Mouse (Mus musculus) kidney, embryonic 15.5 days (tissue): ENCODE measurements at regions not wholly inside any gene's neighbourhood (a gene's known extent, or its start where the extent isn't known, plus 50 kb on each side); places are given as distances from the start of the nearest gene placed in this dataset.
"Not testable (repeated sequence)": the region's sequence is repeated elsewhere in the genome, so short reads cannot be mapped to it uniquely, and the experiment has no call there.

Experiments used
- ATAC-seq: fragments of 200-750 bp; cut with Nextera tagmentation; replicated peaks from 2 replicates; pipeline ENCODE4 v1.8.0; 2017; ENCODE audit warnings: moderate TSS enrichment; ENCODE audit not compliant: low FRiP score
- H3K27ac ChIP-seq: fragments of 300-500 bp; sonication (generic); 2 replicates; pipeline ENCODE4 v1.5.1; 2015; ENCODE audit warnings: mild to moderate bottlenecking, inconsistent platforms
- H3K27me3 ChIP-seq: fragments of 300-500 bp; sonication (generic); 2 replicates; pipeline ENCODE4 v1.6.1; 2015; ENCODE audit warnings: inconsistent platforms
- H3K36me3 ChIP-seq: fragments of 300-500 bp; sonication (generic); 2 replicates; pipeline ENCODE4 v1.6.1; 2015; ENCODE audit warnings: inconsistent platforms
- H3K4me1 ChIP-seq: fragments of 300-500 bp; sonication (generic); 2 replicates; pipeline ENCODE4 v1.6.1; 2015; ENCODE audit warnings: inconsistent platforms
- H3K4me2 ChIP-seq: fragments of 300-500 bp; sonication (generic); 2 replicates; pipeline ENCODE4 v1.6.1; 2015; ENCODE audit warnings: moderate library complexity, mild to moderate bottlenecking, inconsistent platforms
- H3K4me3 ChIP-seq: fragments of 300-500 bp; sonication (generic); replicated peaks from 2 replicates; pipeline ENCODE4 v1.5.1; 2015; ENCODE audit warnings: mild to moderate bottlenecking, inconsistent platforms
- H3K9ac ChIP-seq: fragments of 300-500 bp; sonication (generic); 2 replicates; pipeline ENCODE4 v1.6.1; 2015; ENCODE audit warnings: mild to moderate bottlenecking, inconsistent platforms
- H3K9me3 ChIP-seq: fragments of 300-500 bp; sonication (generic); replicated peaks from 2 replicates; pipeline ENCODE4 v1.6.1; 2016; ENCODE audit warnings: inconsistent platforms
- WGBS: fragments of 180-500 bp; shearing (Covaris S2); methylation state at CpG from one replicate; pipeline ENCODE4 v1.1.7; 2015; ENCODE audit warnings: mixed read lengths; 5-methylcytosine and 5-hydroxymethylcytosine counted together

- Histone ChIP-seq H3K27me3 (no peaks in the 10 kb centered on the region), H3K9me3 (no peaks in the 10 kb centered on the region), H3K27ac (no peak overlapping the region), H3K4me3 (no peak overlapping the region), H3K36me3 (no peaks in the 10 kb centered on the region), H3K4me2 (no peak overlapping the region), H3K4me1 (no peaks in the 10 kb centered on the region), H3K9ac (no peak overlapping the region)
- no peak for ATAC-seq
- WGBS, result 92% methylated on average over 3 of the region's 3 CpGs
These were observed 112.2 kb downstream of the Kif20b start for GRCm38 (mm10) chr19:35034408-35034807.

DNA sequence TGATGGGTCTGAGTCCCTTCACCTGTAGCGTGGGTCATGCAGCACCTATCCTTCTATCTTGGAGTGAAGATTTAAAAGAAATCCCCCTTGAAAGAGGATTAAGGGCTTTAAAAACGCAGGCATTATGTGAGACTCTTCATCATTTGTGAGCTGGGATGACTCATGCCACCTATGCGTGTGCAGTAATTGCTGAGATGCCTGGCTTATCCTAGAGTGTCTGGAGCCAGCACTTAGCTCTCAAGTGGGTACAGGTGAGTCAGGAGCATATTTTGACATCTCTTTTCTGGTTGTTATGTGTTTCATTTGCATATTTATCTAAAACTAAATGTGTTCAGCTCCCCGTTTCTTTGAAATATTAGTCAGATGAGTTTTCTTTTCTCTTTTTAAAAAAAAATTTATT lies 123.4 kb downstream of the Kif20b start:
- Histone ChIP-seq H3K27ac (no peak overlapping the region), H3K27me3 (no peaks in the 10 kb centered on the region), H3K9me3 (no peaks in the 10 kb centered on the region), H3K4me2 (no peak overlapping the region), H3K4me3 (no peak overlapping the region), H3K9ac (no peak overlapping the region), H3K36me3 (no peaks in the 10 kb centered on the region), H3K4me1 (no peaks in the 10 kb centered on the region)
- 76% methylated on average over 4 of the region's 4 CpGs for WGBS
- ATAC-seq, result no peak

DNA sequence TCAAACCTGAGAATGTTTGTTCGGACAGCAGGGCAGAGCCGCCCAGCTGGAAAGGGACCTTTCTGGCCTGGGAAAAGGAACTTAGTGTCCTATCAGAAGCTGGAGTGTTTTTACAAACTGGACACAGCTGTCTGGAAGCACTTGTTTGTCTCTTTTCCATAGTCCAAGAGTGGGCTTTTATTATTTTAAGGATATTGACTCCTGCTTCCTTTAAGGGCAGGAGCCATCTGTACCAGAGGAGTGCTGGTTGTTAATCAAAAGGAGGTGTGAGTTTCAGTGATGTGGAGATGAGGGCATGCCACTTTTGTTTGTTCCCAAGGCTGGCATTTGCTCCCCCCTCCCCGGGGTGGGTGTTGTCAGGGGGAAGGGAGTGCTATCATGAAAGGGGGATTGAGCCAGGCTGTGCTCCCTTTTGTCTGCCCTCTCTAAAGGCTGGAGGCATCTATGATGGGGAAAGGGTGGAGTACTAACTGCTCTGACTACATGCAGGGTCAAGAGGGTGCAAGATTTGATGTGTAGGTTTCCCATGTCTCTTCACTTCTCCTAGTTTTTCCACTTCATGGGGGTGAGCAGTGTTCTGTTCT lies 144.3 kb downstream of the Kif20b start:
- no peaks in the 10 kb centered on the region for H3K9me3 ChIP-seq
- no peaks in the 10 kb centered on the region for H3K36me3 ChIP-seq
- H3K4me3 ChIP-seq, result no peak overlapping the region
- peak; percentile 56 for ATAC-seq
- 0 out of 2 replicates have a peak, but pooled peaks cover 2% of the 10 kb centered on the region for H3K4me1 ChIP-seq
- no peak overlapping the region for H3K27ac ChIP-seq
- WGBS, result 18% methylated on average over 3 of the region's 3 CpGs
- no peak overlapping the region for H3K9ac ChIP-seq
- no peak overlapping the region for H3K4me2 ChIP-seq
- H3K27me3 ChIP-seq, result no peaks in the 10 kb centered on the region

- Histone ChIP-seq H3K27ac (no peak overlapping the region), H3K27me3 (no peaks in the 10 kb centered on the region), H3K4me1 (no peaks in the 10 kb centered on the region), H3K36me3 (no peaks in the 10 kb centered on the region), H3K9ac (no peak overlapping the region), H3K9me3 (no peaks in the 10 kb centered on the region), H3K4me2 (no peak overlapping the region), H3K4me3 (no peak overlapping the region)
- ATAC-seq, result no peak
- 72% methylated on average over 4 of the region's 4 CpGs for WGBS
These were observed 159.0 kb downstream of the Kif20b start for GRCm38 (mm10) chr19:35081126-35081525.

DNA sequence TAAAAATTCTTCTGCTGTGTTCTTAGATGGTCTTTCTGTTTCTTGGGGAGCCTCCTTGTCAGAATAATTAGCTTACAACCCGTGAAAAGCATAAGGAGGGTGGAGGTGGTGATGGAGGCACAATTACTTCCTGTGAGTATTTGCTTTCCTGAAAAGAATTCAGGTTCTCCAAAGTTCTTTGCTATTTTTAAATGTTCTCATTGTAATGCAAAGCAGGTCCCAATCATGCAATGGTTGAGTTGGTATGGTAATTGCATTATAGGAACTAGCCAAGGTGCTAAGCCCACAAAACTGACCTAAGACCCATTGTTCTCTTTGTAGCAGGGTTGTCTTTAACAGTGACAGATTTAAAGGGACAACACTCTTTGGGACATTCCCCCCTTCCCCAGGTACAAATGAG lies 179.1 kb downstream of the Kif20b start:
- no peak for ATAC-seq
- Histone ChIP-seq H3K27me3 (no peaks in the 10 kb centered on the region), H3K27ac (no peak overlapping the region), H3K4me2 (no peak overlapping the region), H3K4me3 (no peak overlapping the region), H3K36me3 (no peaks in the 10 kb centered on the region), H3K9me3 (no peaks in the 10 kb centered on the region), H3K4me1 (no peaks in the 10 kb centered on the region), H3K9ac (no peak overlapping the region)
- WGBS, result 26% methylated on average over 1 of the region's 1 CpGs

DNA sequence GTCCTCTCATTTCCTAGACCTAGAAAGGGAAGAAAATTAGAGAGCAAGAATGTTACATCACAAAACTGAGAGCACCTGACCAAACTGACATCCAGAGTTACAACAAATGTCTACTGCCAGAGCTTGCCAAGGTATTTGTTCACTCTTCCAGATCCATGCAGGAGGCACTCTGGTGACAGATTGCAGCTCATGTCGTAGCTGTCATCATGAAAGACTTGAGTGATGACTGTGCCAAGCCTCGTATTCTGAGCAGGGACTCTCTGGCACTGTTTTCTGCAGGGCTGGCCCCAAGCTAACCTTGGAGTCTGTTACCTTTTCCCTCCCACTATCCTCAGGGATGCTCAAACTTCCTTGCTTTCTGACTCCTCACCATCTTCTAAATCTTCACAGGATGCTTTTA lies 192.2 kb downstream of the Kif20b start:
- 47% methylated on average over 2 of the region's 2 CpGs for whole genome bisulfite sequencing

GRCm38 (mm10) chr19:35125278-35125677 lies 203.1 kb downstream of the Kif20b start:
- WGBS, result 23% methylated on average over 4 of the region's 4 CpGs
- H3K4me1 ChIP-seq, result no peaks in the 10 kb centered on the region
- H3K4me2 ChIP-seq, result no peak overlapping the region
- no peaks in the 10 kb centered on the region for H3K9me3 ChIP-seq
- no peak overlapping the region for H3K9ac ChIP-seq
- no peaks in the 10 kb centered on the region for H3K36me3 ChIP-seq
- no peaks in the 10 kb centered on the region for H3K27me3 ChIP-seq
- ATAC-seq, result no peak
- H3K4me3 ChIP-seq, result no peak overlapping the region
- H3K27ac ChIP-seq, result no peak overlapping the region

More for the DNA sequence above, 192.2 kb downstream of the Kif20b start:
- no peak overlapping the region for H3K9ac ChIP-seq
- H3K27me3 ChIP-seq, result no peaks in the 10 kb centered on the region
- H3K4me2 ChIP-seq, result no peak overlapping the region
- no peaks in the 10 kb centered on the region for H3K36me3 ChIP-seq
- H3K9me3 ChIP-seq, result no peaks in the 10 kb centered on the region
- H3K4me1 ChIP-seq, result no peaks in the 10 kb centered on the region
- no peak overlapping the region for H3K27ac ChIP-seq
- H3K4me3 ChIP-seq, result no peak overlapping the region
- no peak for ATAC-seq

DNA sequence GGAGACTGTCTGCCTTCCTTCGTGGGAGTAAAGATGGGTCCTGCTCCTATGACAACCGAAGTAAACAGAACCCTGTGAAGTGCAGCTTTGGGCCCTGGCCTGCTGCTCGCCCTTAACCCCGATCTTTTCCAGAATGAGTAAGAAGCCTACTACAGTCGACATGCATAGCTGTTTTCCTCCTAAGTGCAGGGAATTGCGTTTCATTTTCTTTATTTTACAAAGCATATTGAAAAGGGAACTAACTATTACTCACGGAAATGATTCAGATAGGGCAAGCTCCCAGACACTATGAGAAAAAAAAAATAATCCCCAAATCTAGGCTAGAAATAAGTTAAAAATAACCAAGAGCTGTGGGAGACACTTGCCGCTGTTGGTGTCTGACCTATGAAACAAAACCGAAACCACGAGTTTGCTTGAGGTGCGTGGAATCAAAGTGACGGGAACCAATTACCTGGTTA lies 204.5 kb downstream of the Kif20b start:
- no peaks in the 10 kb centered on the region for H3K4me1 ChIP-seq
- 73% methylated on average over 12 of the region's 12 CpGs for WGBS
- no peak for ATAC-seq
- no peak overlapping the region for H3K4me2 ChIP-seq
- no peak overlapping the region for H3K27ac ChIP-seq
- no peak overlapping the region for H3K4me3 ChIP-seq
- H3K27me3 ChIP-seq, result no peaks in the 10 kb centered on the region
- no peak overlapping the region for H3K9ac ChIP-seq
- H3K9me3 ChIP-seq, result no peaks in the 10 kb centered on the region
- H3K36me3 ChIP-seq, result no peaks in the 10 kb centered on the region

DNA sequence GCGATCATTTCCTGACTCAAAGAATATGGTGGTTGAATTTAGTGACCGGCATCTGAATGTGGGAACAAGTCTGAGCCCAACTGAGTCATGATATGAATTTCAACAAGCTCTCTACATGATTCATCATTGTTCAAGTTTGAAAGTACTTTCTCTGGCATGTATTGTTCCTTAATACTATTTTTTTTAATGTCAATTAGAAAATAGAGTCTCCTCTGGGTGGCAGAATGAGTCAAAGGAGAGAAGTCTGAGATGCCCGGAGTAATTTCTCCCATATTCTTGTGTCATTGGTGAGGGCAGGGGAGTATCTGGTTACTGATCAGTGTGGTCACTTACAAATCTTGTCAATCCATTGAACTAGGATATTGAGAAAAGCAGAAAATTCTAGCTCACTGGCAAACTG lies 205.9 kb downstream of the Kif20b start:
- no peaks in the 10 kb centered on the region for H3K4me1 ChIP-seq
- no peaks in the 10 kb centered on the region for H3K27me3 ChIP-seq
- H3K4me3 ChIP-seq, result no peak overlapping the region
- H3K9ac ChIP-seq, result no peak overlapping the region
- 84% methylated on average over 3 of the region's 3 CpGs for WGBS
- ATAC-seq, result no peak
- no peaks in the 10 kb centered on the region for H3K9me3 ChIP-seq
- H3K4me2 ChIP-seq, result no peak overlapping the region
- H3K27ac ChIP-seq, result no peak overlapping the region
- H3K36me3 ChIP-seq, result no peaks in the 10 kb centered on the region

DNA sequence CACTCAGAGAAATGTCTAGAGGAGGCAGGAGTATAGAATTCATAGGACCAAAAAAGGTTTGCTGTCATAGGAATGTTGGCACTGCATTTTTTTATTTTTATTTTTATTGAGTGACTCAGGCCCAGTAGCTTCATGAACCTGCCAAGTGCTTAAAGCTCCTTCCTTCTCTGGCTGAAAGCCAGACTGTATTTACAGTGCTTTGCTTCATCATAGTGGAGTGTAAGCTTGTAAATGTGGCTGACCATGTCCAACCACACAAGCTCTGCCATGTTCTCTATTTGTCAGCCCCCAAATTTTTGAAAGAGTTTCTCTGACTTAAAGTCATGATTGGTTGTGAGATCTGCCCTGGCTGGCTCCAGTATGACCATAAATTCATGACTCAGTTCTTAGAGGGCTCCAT lies 221.0 kb downstream of the Kif20b start:
- ATAC-seq, result no peak
- H3K27me3 ChIP-seq, result no peaks in the 10 kb centered on the region
- H3K4me3 ChIP-seq, result no peak overlapping the region
- H3K9me3 ChIP-seq, result no peaks in the 10 kb centered on the region
- no peak overlapping the region for H3K9ac ChIP-seq
- H3K4me2 ChIP-seq, result no peak overlapping the region
- H3K27ac ChIP-seq, result no peak overlapping the region
- no peaks in the 10 kb centered on the region for H3K4me1 ChIP-seq
- H3K36me3 ChIP-seq, result no peaks in the 10 kb centered on the region

DNA sequence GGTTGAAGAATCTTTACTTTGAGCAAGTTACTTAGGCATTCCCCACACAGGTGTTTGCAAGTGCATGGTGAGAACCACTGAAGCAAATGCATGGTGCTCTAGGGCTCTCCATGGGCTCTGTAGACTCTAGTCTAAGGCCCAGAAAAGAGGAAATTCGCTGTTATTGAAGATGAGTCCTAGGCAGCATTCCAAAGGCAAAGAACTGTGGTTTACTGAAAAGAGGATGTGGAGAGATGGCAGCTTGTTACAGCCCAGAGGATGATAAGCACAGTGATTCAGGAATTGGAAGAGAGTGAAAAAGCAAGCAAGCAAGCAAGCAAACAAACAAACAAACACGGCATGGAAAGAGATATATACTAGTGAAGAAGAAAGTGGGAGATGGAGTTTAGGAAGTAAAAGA lies 221.6 kb downstream of the Kif20b start:
- Histone ChIP-seq H3K27ac (no peak overlapping the region), H3K9ac (no peak overlapping the region), H3K27me3 (no peaks in the 10 kb centered on the region), H3K4me3 (no peak overlapping the region), H3K9me3 (no peaks in the 10 kb centered on the region), H3K4me2 (no peak overlapping the region), H3K36me3 (no peaks in the 10 kb centered on the region), H3K4me1 (no peaks in the 10 kb centered on the region)
- ATAC-seq, result no peak
- WGBS, result 86% methylated on average over 2 of the region's 2 CpGs

GRCm38 (mm10) chr19:35149476-35149875 lies 227.3 kb downstream of the Kif20b start:
- H3K9me3 ChIP-seq, H3K36me3 ChIP-seq, H3K4me2 ChIP-seq, H3K4me3 ChIP-seq, H3K27ac ChIP-seq, H3K4me1 ChIP-seq, H3K9ac ChIP-seq, H3K27me3 ChIP-seq, ATAC-seq: not testable (repeated sequence)
- 87% methylated on average over 2 of the region's 2 CpGs for WGBS
